Mouse (Mus musculus): Measurements from ENCODE around the gene Adora3. TPM values are rescaled to one million over a fixed set of nuclear protein-coding genes. Genes with fewer than 3 reads are reported as not detected.

Gene Adora3
- total RNA-seq (2014; rRNA removed) (0.16 and 0.93 TPM in 2 replicates), polyA plus RNA-seq (2015; fragmentation: Nextera tagmentation; extraction: Ambion mirVana) (0.18 and 0.32 TPM in 2 replicates)

- Histone ChIP-seq H3K9me3 (ENCODE audit: low read length) (no peaks in the 10 kb centered on the region), H3K36me3 (ENCODE audit: insufficient read depth, low read length) (no peaks in the 10 kb centered on the region), H3K27me3 (ENCODE audit: insufficient read depth, low read length) (no peaks in the 10 kb centered on the region), H3K4me3 (ENCODE audit: low read length) (no peak within 1 kb of the TSS), H3K9ac (replicated peaks; ENCODE audit: low read length) (no peak within 1 kb of the TSS), H3K27ac (no peak within 1 kb of the TSS), H3K4me2 (ENCODE audit: low read depth, low read length) (no peak within 1 kb of the TSS), H3K4me1 (ENCODE audit: insufficient read depth, low read length) (no peaks in the 10 kb centered on the region)
- no peak for TF ChIP-seq CTCF (IDR thresholded peaks at IDR 0.05; ENCODE audit: low read depth)
- 72% methylated on average over 3 of the region's 3 CpGs for WGBS
- DNase-seq (ENCODE audit: low spot score) (no peak), ATAC-seq (no peak)
Measured at GRCm38 (mm10) chr3:105870558-105870957, at the start of gene Adora3, which contains the start of gene Tmigd3. TSS of gene Adora3 (plus strand) at chr3:105870858. TSS of gene Tmigd3 (plus strand) at chr3:105870903.

GRCm38 (mm10) chr3:105821504-105821903, 49.2 kb upstream of the Adora3 start:
- no peak for TF ChIP-seq CTCF (IDR thresholded peaks at IDR 0.05; ENCODE audit: low read depth)
- Histone ChIP-seq H3K9ac (replicated peaks; ENCODE audit: low read length) (no peak overlapping the region), H3K9me3 (ENCODE audit: low read length) (no peaks in the 10 kb centered on the region), H3K4me3 (ENCODE audit: low read length) (no peak overlapping the region), H3K27me3 (ENCODE audit: insufficient read depth, low read length) (no peaks in the 10 kb centered on the region), H3K4me1 (ENCODE audit: insufficient read depth, low read length) (no peaks in the 10 kb centered on the region), H3K27ac (no peak overlapping the region), H3K4me2 (ENCODE audit: low read depth, low read length) (no peak overlapping the region), H3K36me3 (ENCODE audit: insufficient read depth, low read length) (no peaks in the 10 kb centered on the region)
- WGBS = 92% methylated on average over 3 of the region's 3 CpGs
- ATAC-seq = no peak
- DNase-seq (ENCODE audit: low spot score) = no peak

DNA sequence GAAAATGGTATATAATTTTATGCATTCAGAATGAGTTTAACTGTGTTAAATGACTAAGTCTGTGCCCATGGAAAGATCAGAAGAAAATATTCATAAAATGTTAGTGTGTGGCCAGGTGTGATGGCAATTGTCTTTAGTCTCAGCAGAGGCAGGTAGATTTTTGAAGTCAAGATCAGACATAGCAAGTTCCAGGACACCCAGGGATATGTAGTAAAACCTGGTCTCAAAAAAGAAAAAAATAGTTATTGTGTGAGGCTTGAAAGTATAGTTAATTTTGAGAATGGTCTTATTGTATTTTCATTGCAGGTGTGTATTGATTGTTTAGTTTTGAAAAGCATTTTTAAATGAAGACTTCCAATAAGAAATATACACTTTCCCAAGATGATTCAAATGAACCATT, 47.0 kb upstream of the Adora3 start:
- Histone ChIP-seq H3K4me1 (ENCODE audit: insufficient read depth, low read length) (no peaks in the 10 kb centered on the region), H3K4me3 (ENCODE audit: low read length) (no peak overlapping the region), H3K27ac (no peak overlapping the region), H3K36me3 (ENCODE audit: insufficient read depth, low read length) (no peaks in the 10 kb centered on the region), H3K9me3 (ENCODE audit: low read length) (no peaks in the 10 kb centered on the region), H3K9ac (replicated peaks; ENCODE audit: low read length) (no peak overlapping the region), H3K4me2 (ENCODE audit: low read depth, low read length) (no peak overlapping the region), H3K27me3 (ENCODE audit: insufficient read depth, low read length) (no peaks in the 10 kb centered on the region)
- DNase-seq (ENCODE audit: low spot score) (no peak), ATAC-seq (no peak)
- TF ChIP-seq CTCF (IDR thresholded peaks at IDR 0.05; ENCODE audit: low read depth) = no peak

DNA sequence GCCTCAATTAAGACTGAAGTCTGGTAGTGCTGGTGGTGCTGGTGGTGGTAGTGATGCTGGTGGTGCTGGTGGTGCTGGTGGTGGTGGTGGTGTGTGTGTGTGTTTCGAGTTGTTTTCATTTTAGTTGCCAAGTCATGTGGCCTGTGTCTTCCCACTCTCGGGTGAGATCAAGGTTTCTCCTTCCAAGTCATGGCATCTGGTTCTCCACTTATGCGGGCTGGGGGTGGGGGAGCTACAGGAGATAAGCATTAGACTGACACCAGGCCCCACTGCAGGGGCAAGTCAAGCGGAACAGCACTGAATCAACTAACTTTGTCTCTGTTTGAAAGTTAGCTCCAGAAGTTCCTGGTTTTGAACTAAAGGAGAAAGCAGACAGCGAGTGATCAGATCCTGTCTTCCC, 46.6 kb upstream of the Adora3 start:
- Histone ChIP-seq H3K4me3 (ENCODE audit: low read length) (no peak overlapping the region), H3K9me3 (ENCODE audit: low read length) (no peaks in the 10 kb centered on the region), H3K27ac (no peak overlapping the region), H3K27me3 (ENCODE audit: insufficient read depth, low read length) (no peaks in the 10 kb centered on the region), H3K36me3 (ENCODE audit: insufficient read depth, low read length) (no peaks in the 10 kb centered on the region), H3K4me2 (ENCODE audit: low read depth, low read length) (no peak overlapping the region), H3K9ac (replicated peaks; ENCODE audit: low read length) (no peak overlapping the region), H3K4me1 (ENCODE audit: insufficient read depth, low read length) (no peaks in the 10 kb centered on the region)
- WGBS = 54% methylated on average over 5 of the region's 5 CpGs
- TF ChIP-seq CTCF (IDR thresholded peaks at IDR 0.05; ENCODE audit: low read depth) = no peak
- DNase-seq (ENCODE audit: low spot score) (no peak), ATAC-seq (no peak)

GRCm38 (mm10) chr3:105824704-105825103, 46.0 kb upstream of the Adora3 start:
- 60% methylated on average over 2 of the region's 2 CpGs for WGBS
- H3K9me3 ChIP-seq (ENCODE audit: low read length) = no peaks in the 10 kb centered on the region
- no peak overlapping the region for H3K4me3 ChIP-seq (ENCODE audit: low read length)
- no peaks in the 10 kb centered on the region for H3K4me1 ChIP-seq (ENCODE audit: insufficient read depth, low read length)
- no peak for ATAC-seq
- no peak overlapping the region for H3K27ac ChIP-seq
- no peaks in the 10 kb centered on the region for H3K36me3 ChIP-seq (ENCODE audit: insufficient read depth, low read length)
- DNase-seq (ENCODE audit: low spot score) = no peak
- H3K9ac ChIP-seq (replicated peaks; ENCODE audit: low read length) = no peak overlapping the region
- TF ChIP-seq CTCF (IDR thresholded peaks at IDR 0.05; ENCODE audit: low read depth) = no peak
- H3K4me2 ChIP-seq (ENCODE audit: low read depth, low read length) = no peak overlapping the region
- no peaks in the 10 kb centered on the region for H3K27me3 ChIP-seq (ENCODE audit: insufficient read depth, low read length)

GRCm38 (mm10) chr3:105825501-105826161, 45.0 kb upstream of the Adora3 start:
- no peaks in the 10 kb centered on the region for H3K27me3 ChIP-seq (ENCODE audit: insufficient read depth, low read length)
- H3K4me2 ChIP-seq (ENCODE audit: low read depth, low read length) = no peak overlapping the region
- no peaks in the 10 kb centered on the region for H3K36me3 ChIP-seq (ENCODE audit: insufficient read depth, low read length)
- no peak for TF ChIP-seq CTCF (IDR thresholded peaks at IDR 0.05; ENCODE audit: low read depth)
- 68% methylated on average over 7 of the region's 7 CpGs for whole genome bisulfite sequencing
- H3K4me3 ChIP-seq (ENCODE audit: low read length) = no peak overlapping the region
- no peak for DNase-seq (ENCODE audit: low spot score)
- no peak overlapping the region for H3K9ac ChIP-seq (replicated peaks; ENCODE audit: low read length)
- H3K4me1 ChIP-seq (ENCODE audit: insufficient read depth, low read length) = no peaks in the 10 kb centered on the region
- no peak for ATAC-seq
- H3K27ac ChIP-seq = no peak overlapping the region
- no peaks in the 10 kb centered on the region for H3K9me3 ChIP-seq (ENCODE audit: low read length)

GRCm38 (mm10) chr3:105831584-105831983, 39.1 kb upstream of the Adora3 start:
- 92% methylated on average over 3 of the region's 3 CpGs for WGBS
- no peaks in the 10 kb centered on the region for H3K36me3 ChIP-seq (ENCODE audit: insufficient read depth, low read length)
- TF ChIP-seq CTCF (IDR thresholded peaks at IDR 0.05; ENCODE audit: low read depth) = no peak
- H3K4me1 ChIP-seq (ENCODE audit: insufficient read depth, low read length) = no peaks in the 10 kb centered on the region
- H3K27ac ChIP-seq = no peak overlapping the region
- H3K4me2 ChIP-seq (ENCODE audit: low read depth, low read length) = no peak overlapping the region
- DNase-seq (ENCODE audit: low spot score) = no peak
- H3K9me3 ChIP-seq (ENCODE audit: low read length) = no peaks in the 10 kb centered on the region
- H3K27me3 ChIP-seq (ENCODE audit: insufficient read depth, low read length) = no peaks in the 10 kb centered on the region
- ATAC-seq = no peak
- no peak overlapping the region for H3K4me3 ChIP-seq (ENCODE audit: low read length)
- H3K9ac ChIP-seq (replicated peaks; ENCODE audit: low read length) = no peak overlapping the region
